In the genomic region with DNA sequence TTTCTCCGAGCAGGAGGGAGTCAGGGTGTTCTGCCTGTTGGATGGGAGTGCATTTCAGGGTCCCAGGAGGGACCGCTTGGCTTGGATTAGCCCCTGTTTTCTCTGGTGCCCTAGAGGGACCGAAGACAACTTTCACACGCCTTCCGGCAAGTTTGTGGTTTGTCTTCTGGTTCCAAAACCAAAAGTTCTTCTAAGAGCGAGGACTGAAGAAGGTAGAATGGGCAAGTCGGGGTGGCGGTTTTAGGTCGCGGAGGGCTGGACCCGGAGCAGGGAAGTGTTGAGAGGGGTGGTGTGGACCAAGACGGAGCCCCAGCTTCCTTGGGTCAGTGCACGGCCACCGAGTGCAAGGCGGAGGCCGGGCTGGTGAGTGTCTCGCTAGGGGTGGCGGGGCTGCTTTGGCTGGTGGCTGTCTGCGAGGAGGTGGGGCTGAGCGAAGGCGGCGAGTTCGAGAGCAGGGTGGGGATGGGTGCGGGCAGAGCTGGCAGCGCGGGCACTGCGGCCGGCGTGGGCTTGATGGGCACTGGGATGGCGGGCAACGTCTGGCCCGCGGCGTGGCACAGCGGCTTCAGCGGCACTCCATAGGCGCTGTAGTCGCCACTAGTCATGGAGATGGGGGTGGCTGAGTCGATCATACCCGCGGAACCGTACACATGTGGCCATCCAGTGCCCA, we compare ENCODE assay signal across 9 mouse cellular contexts. TPM values are rescaled to one million over a fixed set of nuclear protein-coding genes. Genes with fewer than 3 reads are reported as not detected.
DNase-seq lines count a peak whose midpoint lies in the region; ATAC-seq and TF ChIP-seq lines count a peak whose summit lies in the region.
"Had no signal": no experiment of that assay in that cellular context is flagged by ENCODE, and none has a peak within 500 bp of the region (broad histone marks: within the 10 kb centered on the region; RNA-seq: fewer than 3 reads in every experiment).

No protein-coding gene starts in this region.

- ATAC-seq in kidney, postnatal 0 days (replicated peaks; ENCODE audit: low FRiP score, low read depth): no peak
- no peak for ATAC-seq in embryonic facial prominence, embryonic 14.5 days (ENCODE audit: low read depth)
- ATAC-seq in intestine, embryonic 15.5 days: no peak
- ATAC-seq in neural tube, embryonic 14.5 days (ENCODE audit: low read depth): no peak

- peak overlapping the region; percentile 27 for H3K4me2 ChIP-seq in kidney, postnatal 0 days (ENCODE audit: low read length)
- peak overlapping the region; percentile 20; the same call in 1 of the 2 replicates for H3K4me2 ChIP-seq in embryonic facial prominence, embryonic 14.5 days (ENCODE audit: low read depth, low read length)
- no peak overlapping the region for H3K4me2 ChIP-seq in intestine, embryonic 15.5 days (replicated peaks)
- H3K4me2 ChIP-seq in neural tube, embryonic 14.5 days (ENCODE audit: low read depth, low read length): peak overlapping the region; percentile 48

- H3K27ac ChIP-seq in kidney, postnatal 0 days: no peak overlapping the region
- H3K27ac ChIP-seq in embryonic facial prominence, embryonic 14.5 days (replicated peaks; ENCODE audit: low read depth, low read length): no peak overlapping the region
- H3K27ac ChIP-seq in intestine, embryonic 15.5 days: no peak overlapping the region
- H3K27ac ChIP-seq in neural tube, embryonic 14.5 days (ENCODE audit: low read depth, low read length): no peak overlapping the region

- DNase-seq in kidney, postnatal 0 days (ENCODE audit: low spot score): no peak
- no peak for DNase-seq in kidney, adult 8-10 months
- DNase-seq in embryonic facial prominence, embryonic 14.5 days (ENCODE audit: low spot score): no peak
- DNase-seq in spleen, adult 18-20 months: no peak
- no peak for DNase-seq in gastrocnemius, adult 8-10 months (ENCODE audit: low spot score in 2 of 2)
- no peak for DNase-seq in left cerebral cortex, postnatal 14 days (ENCODE audit: low spot score in 2 of 2)

- H3K4me1 ChIP-seq in kidney, postnatal 0 days (replicated peaks; ENCODE audit: insufficient read depth, low read length): peaks cover 5% of the 10 kb centered on the region; the same call in 1 of the 2 replicates
- no peaks in the 10 kb centered on the region for H3K4me1 ChIP-seq in embryonic facial prominence, embryonic 14.5 days (ENCODE audit: control insufficient read depth, insufficient read depth, low read length)
- H3K4me1 ChIP-seq in intestine, embryonic 15.5 days (replicated peaks): 0 out of 2 replicates have a peak, but pooled peaks cover 3% of the 10 kb centered on the region
- H3K4me1 ChIP-seq in neural tube, embryonic 14.5 days (ENCODE audit: control insufficient read depth, insufficient read depth, low read length): peaks cover 12% of the 10 kb centered on the region

- peaks cover 98% of the 10 kb centered on the region for H3K27me3 ChIP-seq in kidney, postnatal 0 days (ENCODE audit: insufficient read depth, low read length)
- H3K27me3 ChIP-seq in embryonic facial prominence, embryonic 14.5 days (replicated peaks; ENCODE audit: control insufficient read depth, insufficient read depth, low read length): peaks cover 100% of the 10 kb centered on the region
- peaks cover 88% of the 10 kb centered on the region for H3K27me3 ChIP-seq in intestine, embryonic 15.5 days (replicated peaks)
- H3K27me3 ChIP-seq in neural tube, embryonic 14.5 days (ENCODE audit: control insufficient read depth, insufficient read depth, low read length): peaks cover 34% of the 10 kb centered on the region

- H3K9ac ChIP-seq in kidney, postnatal 0 days (ENCODE audit: low read depth, low read length): no peak overlapping the region
- H3K9ac ChIP-seq in embryonic facial prominence, embryonic 14.5 days (ENCODE audit: low read depth, low read length): no peak overlapping the region
- no peak overlapping the region for H3K9ac ChIP-seq in intestine, embryonic 15.5 days
- peak overlapping the region; percentile 18 for H3K9ac ChIP-seq in neural tube, embryonic 14.5 days (replicated peaks; ENCODE audit: low read depth, low read length)

- TF ChIP-seq CTCF in kidney, postnatal 0 days (IDR thresholded peaks at IDR 0.05; ENCODE audit: low read depth): no peak

- no peaks in the 10 kb centered on the region for H3K36me3 ChIP-seq in kidney, postnatal 0 days (ENCODE audit: insufficient read depth, low read length)
- H3K36me3 ChIP-seq in embryonic facial prominence, embryonic 14.5 days (ENCODE audit: control insufficient read depth, insufficient read depth, low read length): no peaks in the 10 kb centered on the region
- H3K36me3 ChIP-seq in intestine, embryonic 15.5 days: no peaks in the 10 kb centered on the region
- H3K36me3 ChIP-seq in neural tube, embryonic 14.5 days (ENCODE audit: control insufficient read depth, insufficient read depth, low read length): no peaks in the 10 kb centered on the region

- WGBS in kidney, postnatal 0 days: under 1% methylated on average over 42 of the region's 42 CpGs
- WGBS in embryonic facial prominence, embryonic 14.5 days: 3% methylated on average over 32 of the region's 42 CpGs
- WGBS in intestine, embryonic 15.5 days: 1% methylated on average over 39 of the region's 42 CpGs
- under 1% methylated on average over 42 of the region's 42 CpGs for WGBS in neural tube, embryonic 14.5 days

- H3K4me3 ChIP-seq in kidney, postnatal 0 days (replicated peaks; ENCODE audit: low read depth, low read length): peak overlapping the region; percentile 4; the same call in 1 of the 2 replicates
- peak overlapping the region; percentile 10 for H3K4me3 ChIP-seq in embryonic facial prominence, embryonic 14.5 days (ENCODE audit: low read depth, low read length)
- H3K4me3 ChIP-seq in intestine, embryonic 15.5 days (replicated peaks): 0 out of 2 replicates have a peak overlapping the region, but pooled peaks have one; percentile 7
- peak overlapping the region; percentile 35 for H3K4me3 ChIP-seq in neural tube, embryonic 14.5 days (ENCODE audit: low read depth, low read length)

- intact Hi-C loops in left cerebral cortex, postnatal 14 days (cut with DNase I): loop anchor here (5.0 kb wide), 1 partner anchor 92 kb away; no protein-coding TSS in a partner anchor

- H3K9me3 ChIP-seq in kidney, postnatal 0 days (replicated peaks; ENCODE audit: low read length): no peaks in the 10 kb centered on the region
- no peaks in the 10 kb centered on the region for H3K9me3 ChIP-seq in embryonic facial prominence, embryonic 14.5 days (ENCODE audit: control insufficient read depth, low read length)
- no peaks in the 10 kb centered on the region for H3K9me3 ChIP-seq in intestine, embryonic 15.5 days
- H3K9me3 ChIP-seq in neural tube, embryonic 14.5 days (ENCODE audit: control insufficient read depth, low read length): no peaks in the 10 kb centered on the region

RNA-seq across cellular contexts. Expression of gene Foxb1, which starts 1.7 kb away (rescaled TPM):
- polyA plus RNA-seq in kidney, postnatal 0 days (2015; fragmentation: Nextera tagmentation; extraction: Ambion mirVana): not detected in 2 replicates
- not detected in 2 replicates for polyA plus RNA-seq in embryonic facial prominence, embryonic 14.5 days (2014; fragmentation: Nextera tagmentation; extraction: Ambion mirVana)
- not detected in 2 replicates for polyA plus RNA-seq in intestine, embryonic 15.5 days (2015; fragmentation: Nextera tagmentation; extraction: Ambion mirVana)
- polyA plus RNA-seq in neural tube, embryonic 14.5 days (2014; fragmentation: Nextera tagmentation; extraction: Ambion mirVana): 4.1 and 4.7 TPM in 2 replicates
- total RNA-seq in gastrocnemius, adult 8-10 months (2022): not detected
- not detected for total RNA-seq in left cerebral cortex, postnatal 14 days (2021)
- total RNA-seq: monocyte, adult 5-6 weeks had no signal
